Comparison of ENCODE assay signal across 8 mouse cellular contexts in genomic region chr8:79562071-79562581, GRCm38 (mm10).
DNase-seq lines count a peak whose midpoint lies in the region; ATAC-seq and TF ChIP-seq lines count a peak whose summit lies in the region.

No protein-coding gene starts in this region.

- no peak overlapping the region for H3K4me3 ChIP-seq in forebrain, postnatal 0 days (ENCODE audit: low read depth, low read length)
- H3K4me3 ChIP-seq in midbrain, embryonic 14.5 days (replicated peaks; ENCODE audit: low read depth, low read length) = no peak overlapping the region

- intact Hi-C loops in heart, postnatal 36 days (cut with DNase I) = loop anchor here (1.0 kb wide), 1 partner anchor 265 kb away; no protein-coding TSS in a partner anchor

- DNase-seq in ovary, postnatal 14 days (ENCODE audit: low spot score) = peak; percentile 16
- DNase-seq in ovary, postnatal 36 days (ENCODE audit: low spot score) = no peak
- no peak for DNase-seq in forebrain, postnatal 0 days
- peak; percentile 25 to 60 for DNase-seq in heart, postnatal 36 days
- DNase-seq in midbrain, embryonic 14.5 days = peak; percentile 6
- no peak for DNase-seq in testis, postnatal 14 days (ENCODE audit: low spot score)
- DNase-seq in yolk sac, embryonic 10.5 days (ENCODE audit: low spot score) = no peak
- DNase-seq in T-cell, adult 2 months (ENCODE audit: low spot score) = no peak

- H3K27me3 ChIP-seq in forebrain, postnatal 0 days (ENCODE audit: insufficient read depth, low read length) = no peaks in the 10 kb centered on the region
- no peaks in the 10 kb centered on the region for H3K27me3 ChIP-seq in midbrain, embryonic 14.5 days (ENCODE audit: control insufficient read depth, insufficient read depth, low read length)

- no peak overlapping the region for H3K27ac ChIP-seq in forebrain, postnatal 0 days (ENCODE audit: low read depth, low read length)
- no peak overlapping the region for H3K27ac ChIP-seq in midbrain, embryonic 14.5 days (replicated peaks; ENCODE audit: low read depth, low read length)

- TF ChIP-seq CTCF in forebrain, postnatal 0 days (IDR thresholded peaks at IDR 0.05; ENCODE audit: low read depth) = no peak

- no peaks in the 10 kb centered on the region for H3K9me3 ChIP-seq in forebrain, postnatal 0 days (ENCODE audit: low read length)
- no peaks in the 10 kb centered on the region for H3K9me3 ChIP-seq in midbrain, embryonic 14.5 days (ENCODE audit: control insufficient read depth, low read length)

- ATAC-seq in forebrain, postnatal 0 days = peak; percentile 71
- ATAC-seq in midbrain, embryonic 14.5 days (ENCODE audit: low FRiP score, low TSS enrichment) = no peak

- no peaks in the 10 kb centered on the region for H3K4me1 ChIP-seq in forebrain, postnatal 0 days (ENCODE audit: insufficient read depth)
- H3K4me1 ChIP-seq in midbrain, embryonic 14.5 days (ENCODE audit: control insufficient read depth, insufficient read depth, low read length) = no peaks in the 10 kb centered on the region

- H3K4me2 ChIP-seq in forebrain, postnatal 0 days (ENCODE audit: low read depth) = no peak overlapping the region
- H3K4me2 ChIP-seq in midbrain, embryonic 14.5 days (ENCODE audit: low read length) = no peak overlapping the region

- 51% methylated on average over 11 of the region's 11 CpGs for WGBS in forebrain, postnatal 0 days
- WGBS in midbrain, embryonic 14.5 days = 68% methylated on average over 11 of the region's 11 CpGs

- H3K9ac ChIP-seq in forebrain, postnatal 0 days = peak overlapping the region; percentile 11; the same call in 1 of the 2 replicates
- no peak overlapping the region for H3K9ac ChIP-seq in midbrain, embryonic 14.5 days (replicated peaks; ENCODE audit: low read length)

- no peaks in the 10 kb centered on the region for H3K36me3 ChIP-seq in forebrain, postnatal 0 days (ENCODE audit: insufficient read depth)
- no peaks in the 10 kb centered on the region for H3K36me3 ChIP-seq in midbrain, embryonic 14.5 days (ENCODE audit: control insufficient read depth, insufficient read depth, low read length)

Comparison
In these comparisons a context has a peak if more than half of its experiments do, and no peak if none do; other contexts are left out.
1. DNase-seq: peak in ovary, postnatal 14 days (single experiment), heart, postnatal 36 days (2 of 2) and midbrain, embryonic 14.5 days (single experiment); none in ovary, postnatal 36 days (single experiment), forebrain, postnatal 0 days (single experiment), testis, postnatal 14 days (single experiment), yolk sac, embryonic 10.5 days (single experiment) and T-cell, adult 2 months (single experiment).